Mouse (Mus musculus): ENCODE data around the gene Trim71. TPM values are rescaled to one million over a fixed set of nuclear protein-coding genes. Genes with fewer than 3 reads are reported as not detected.

The Trim71 gene
- polyA plus RNA-seq, 1 experiment, result 0.01 TPM

- Histone ChIP-seq H3K4me3 (ENCODE audit: insufficient read depth, poor library complexity, severe bottlenecking) (no peak overlapping the region), H3ac (ENCODE audit: control insufficient read depth, insufficient read length, low read depth) (no peak overlapping the region), H3K79me2 (ENCODE audit: control insufficient read depth, insufficient read depth) (no peaks in the 10 kb centered on the region), H3K79me3 (ENCODE audit: low read depth) (no peaks in the 10 kb centered on the region), H3K36me3 (ENCODE audit: control insufficient read depth, insufficient read depth) (no peaks in the 10 kb centered on the region), H3K27me3 (ENCODE audit: control insufficient read depth, insufficient read depth, insufficient read length) (no peaks in the 10 kb centered on the region)
- TF ChIP-seq USF1 (IDR thresholded peaks at IDR 0.05; ENCODE audit: low read depth) (no peak), MYOD1 (IDR thresholded peaks at IDR 0.05; ENCODE audit: control insufficient read depth, insufficient read length, low read depth) (no peak), FOSL1 (IDR thresholded peaks at IDR 0.05; ENCODE audit: insufficient read depth, low read length, poor library complexity, severe bottlenecking) (no peak), CTCF (IDR thresholded peaks at IDR 0.05; ENCODE audit: control insufficient read depth, insufficient read depth, insufficient read length) (no peak), MYOG (IDR thresholded peaks at IDR 0.05; ENCODE audit: control insufficient read depth, extremely low read depth, insufficient read length) (no peak)
Measured at GRCm38 (mm10) chr9:114527992-114528679, 36.0 kb downstream of the Trim71 start.

GRCm38 (mm10) chr9:114527085-114527484 is 37.1 kb downstream of the Trim71 start:
- no peak overlapping the region for H3K4me3 ChIP-seq (ENCODE audit: insufficient read depth, poor library complexity, severe bottlenecking)
- TF ChIP-seq FOSL1 (IDR thresholded peaks at IDR 0.05; ENCODE audit: insufficient read depth, low read length, poor library complexity, severe bottlenecking) (peak; percentile 46), MYOG (IDR thresholded peaks at IDR 0.05; ENCODE audit: control insufficient read depth, extremely low read depth, insufficient read length) (no peak), USF1 (IDR thresholded peaks at IDR 0.05; ENCODE audit: low read depth) (no peak)
- H3ac ChIP-seq (ENCODE audit: control insufficient read depth, insufficient read length, low read depth), result no peak overlapping the region

GRCm38 (mm10) chr9:114526581-114526980 is 37.6 kb downstream of the Trim71 start:
- TF ChIP-seq MAX (IDR thresholded peaks at IDR 0.05) (no peak), FOSL1 (IDR thresholded peaks at IDR 0.05; ENCODE audit: insufficient read depth, low read length, poor library complexity, severe bottlenecking) (no peak), CTCF (IDR thresholded peaks at IDR 0.05; ENCODE audit: control insufficient read depth, insufficient read depth, insufficient read length) (no peak), MYOG (IDR thresholded peaks at IDR 0.05; ENCODE audit: control insufficient read depth, extremely low read depth, insufficient read length) (no peak), USF1 (IDR thresholded peaks at IDR 0.05; ENCODE audit: low read depth) (no peak), MYOD1 (IDR thresholded peaks at IDR 0.05; ENCODE audit: control insufficient read depth, insufficient read length, low read depth) (no peak), CEBPB (IDR thresholded peaks at IDR 0.05; ENCODE audit: low read depth) (no peak)
- H3K79me2 ChIP-seq (ENCODE audit: control insufficient read depth, insufficient read depth), result no peaks in the 10 kb centered on the region
- H3ac ChIP-seq (ENCODE audit: control insufficient read depth, insufficient read length, low read depth), result peak overlapping the region; percentile 18
- H3K4me3 ChIP-seq (ENCODE audit: insufficient read depth, poor library complexity, severe bottlenecking), result no peak overlapping the region
- H3K36me3 ChIP-seq (ENCODE audit: control insufficient read depth, insufficient read depth), result no peaks in the 10 kb centered on the region
- no peaks in the 10 kb centered on the region for H3K79me3 ChIP-seq (ENCODE audit: low read depth)
- no peaks in the 10 kb centered on the region for H3K27me3 ChIP-seq (ENCODE audit: control insufficient read depth, insufficient read depth, insufficient read length)

More at GRCm38 (mm10) chr9:114527085-114527484, 37.1 kb downstream of the Trim71 start:
- Histone ChIP-seq H3K79me3 (ENCODE audit: low read depth) (no peaks in the 10 kb centered on the region), H3K79me2 (ENCODE audit: control insufficient read depth, insufficient read depth) (no peaks in the 10 kb centered on the region), H3K27me3 (ENCODE audit: control insufficient read depth, insufficient read depth, insufficient read length) (no peaks in the 10 kb centered on the region), H3K36me3 (ENCODE audit: control insufficient read depth, insufficient read depth) (no peaks in the 10 kb centered on the region)

- no peak overlapping the region for H3ac ChIP-seq (ENCODE audit: control insufficient read depth, insufficient read length, low read depth)
- H3K79me3 ChIP-seq (ENCODE audit: low read depth), result no peaks in the 10 kb centered on the region
- H3K4me3 ChIP-seq (ENCODE audit: insufficient read depth, poor library complexity, severe bottlenecking), result no peak overlapping the region
- no peaks in the 10 kb centered on the region for H3K79me2 ChIP-seq (ENCODE audit: control insufficient read depth, insufficient read depth)
- H3K36me3 ChIP-seq (ENCODE audit: control insufficient read depth, insufficient read depth), result no peaks in the 10 kb centered on the region
- H3K27me3 ChIP-seq (ENCODE audit: control insufficient read depth, insufficient read depth, insufficient read length), result no peaks in the 10 kb centered on the region
- no peak for TF ChIP-seq FOSL1 (IDR thresholded peaks at IDR 0.05; ENCODE audit: insufficient read depth, low read length, poor library complexity, severe bottlenecking)
- no peak for TF ChIP-seq CEBPB (IDR thresholded peaks at IDR 0.05; ENCODE audit: low read depth)
- no peak for TF ChIP-seq CTCF (IDR thresholded peaks at IDR 0.05; ENCODE audit: control insufficient read depth, insufficient read depth, insufficient read length)
- no peak for TF ChIP-seq MYOG (IDR thresholded peaks at IDR 0.05; ENCODE audit: control insufficient read depth, extremely low read depth, insufficient read length)
- TF ChIP-seq USF1 (IDR thresholded peaks at IDR 0.05; ENCODE audit: low read depth), result no peak
- no peak for TF ChIP-seq MYOD1 (IDR thresholded peaks at IDR 0.05; ENCODE audit: control insufficient read depth, insufficient read length, low read depth)
- no peak for TF ChIP-seq MAX (IDR thresholded peaks at IDR 0.05)
Measured at GRCm38 (mm10) chr9:114525891-114526290, 38.3 kb downstream of the Trim71 start.

GRCm38 (mm10) chr9:114525073-114525633 is 39.0 kb downstream of the Trim71 start:
- TF ChIP-seq MYOG (IDR thresholded peaks at IDR 0.05; ENCODE audit: control insufficient read depth, extremely low read depth, insufficient read length), result no peak
- no peak for TF ChIP-seq CTCF (IDR thresholded peaks at IDR 0.05; ENCODE audit: control insufficient read depth, insufficient read depth, insufficient read length)
- no peak for TF ChIP-seq MYOD1 (IDR thresholded peaks at IDR 0.05; ENCODE audit: control insufficient read depth, insufficient read length, low read depth)
- TF ChIP-seq CEBPB (IDR thresholded peaks at IDR 0.05; ENCODE audit: low read depth), result no peak
- no peak for TF ChIP-seq USF1 (IDR thresholded peaks at IDR 0.05; ENCODE audit: low read depth)
- no peak for TF ChIP-seq FOSL1 (IDR thresholded peaks at IDR 0.05; ENCODE audit: insufficient read depth, low read length, poor library complexity, severe bottlenecking)
- no peak for TF ChIP-seq MAX (IDR thresholded peaks at IDR 0.05)
- no peaks in the 10 kb centered on the region for H3K79me2 ChIP-seq (ENCODE audit: control insufficient read depth, insufficient read depth)
- H3K79me3 ChIP-seq (ENCODE audit: low read depth), result no peaks in the 10 kb centered on the region
- H3K27me3 ChIP-seq (ENCODE audit: control insufficient read depth, insufficient read depth, insufficient read length), result no peaks in the 10 kb centered on the region
- H3K36me3 ChIP-seq (ENCODE audit: control insufficient read depth, insufficient read depth), result no peaks in the 10 kb centered on the region
- H3K4me3 ChIP-seq (ENCODE audit: insufficient read depth, poor library complexity, severe bottlenecking), result no peak overlapping the region
- no peak overlapping the region for H3ac ChIP-seq (ENCODE audit: control insufficient read depth, insufficient read length, low read depth)
